Mouse (Mus musculus) pancreas, adult 10 weeks (tissue): ENCODE results near the gene Wdr73. TPM values are rescaled to one million over a fixed set of nuclear protein-coding genes. Genes with fewer than 3 reads are reported as not detected.

ENCODE experiments used
- polyA plus RNA-seq: library from polyadenylated mRNA; stranded (reverse); fragments of 350-450 nt; fragmentation: Illumina TruSeq; extraction: RNeasy Lipid Tissue Mini Kit (QIAGEN cat#74804); gene quantifications from one replicate; pipeline ENCODE4 v1.2.3, GENCODE M21; 2015; ENCODE audit warnings: low read depth, low replicate concordance; ENCODE audit not compliant: insufficient read depth

The Wdr73 gene
- 4.3 TPM for polyA plus RNA-seq

GRCm38 (mm10) chr7:80900944-80901501 lies at the start of gene Wdr73:
TSS of gene Wdr73 (minus strand) at chr7:80901269.

GRCm38 (mm10) chr7:80947445-80948350 lies 46.6 kb upstream of the Wdr73 start, which contains the start of gene Sec11a:
TSS of gene Sec11a (minus strand) at chr7:80947780.

GRCm38 (mm10) chr7:80904921-80905515 lies 3.9 kb upstream of the Wdr73 start, which contains the start of gene Nmb:
TSS of gene Nmb (minus strand) at chr7:80905076.

GRCm38 (mm10) chr7:80860729-80861274 lies 40.3 kb downstream of the Wdr73 start, which contains the start of gene Zscan2:
TSS of gene Zscan2 (plus strand) at chr7:80860920.

Other genes with a start within 250 kb of the Wdr73 start
- gene Crtc3, start 212.4 kb downstream of the Wdr73 start, polyA plus RNA-seq: 3.0 TPM
- 16.0 TPM for gene Iqgap1, start 75.3 kb downstream of the Wdr73 start, polyA plus RNA-seq
- gene Zscan2, start 40.3 kb downstream of the Wdr73 start, polyA plus RNA-seq: 1.4 TPM
- 9.1 TPM for gene Nmb, start 3.8 kb upstream of the Wdr73 start, polyA plus RNA-seq
- gene Sec11a, start 46.5 kb upstream of the Wdr73 start, polyA plus RNA-seq: 29.6 TPM
- gene Zfp592, start 92.4 kb upstream of the Wdr73 start, polyA plus RNA-seq: 12.7 TPM
- gene Alpk3, start 156.3 kb upstream of the Wdr73 start, polyA plus RNA-seq: 0.98 TPM
- gene Slc28a1, start 213.5 kb upstream of the Wdr73 start, polyA plus RNA-seq: not detected